Mouse (Mus musculus) hindbrain, embryonic 14.5 days (tissue): ENCODE measurements at regions not wholly inside any gene's neighbourhood (a gene's known extent, or its start where the extent isn't known, plus 50 kb on each side); places are given as distances from the start of the nearest gene placed in this dataset.

Experiments
- ATAC-seq: fragments of 200-750 bp; cut with Nextera tagmentation; 2 replicates; pipeline ENCODE4 v1.8.0; 2017; ENCODE audit warnings: moderate number of reproducible peaks, mild to moderate bottlenecking, moderate TSS enrichment, moderate library complexity; ENCODE audit not compliant: low FRiP score
- DNase-seq: peaks from one replicate; pipeline ENCODE4 v3.0.0-alpha.2; 2015; ENCODE audit warnings: low spot score
- H3K27ac ChIP-seq: fragments of 300-500 bp; sonication (generic); 2 replicates; pipeline ENCODE4 v1.5.1; 2014; ENCODE audit warnings: mild to moderate bottlenecking, moderate library complexity
- H3K27me3 ChIP-seq: fragments of 300-500 bp; sonication (generic); 2 replicates; pipeline ENCODE4 v1.6.1; 2014; ENCODE audit warnings: mild to moderate bottlenecking, low read length, mixed read lengths; ENCODE audit not compliant: control insufficient read depth, insufficient read depth
- H3K36me3 ChIP-seq: fragments of 300-500 bp; sonication (generic); replicated peaks from 2 replicates; pipeline ENCODE4 v1.6.1; 2014; ENCODE audit not compliant: control insufficient read depth, insufficient read depth
- H3K4me1 ChIP-seq: fragments of 300-500 bp; sonication (generic); replicated peaks from 2 replicates; pipeline ENCODE4 v1.6.1; 2014; ENCODE audit warnings: antibody characterized with exemption, low read length, mixed read lengths; ENCODE audit not compliant: control insufficient read depth, insufficient read depth
- H3K4me2 ChIP-seq: fragments of 300-500 bp; sonication (generic); replicated peaks from 2 replicates; pipeline ENCODE4 v1.6.1; 2014; ENCODE audit warnings: mild to moderate bottlenecking, moderate library complexity
- H3K4me3 ChIP-seq: fragments of 300-500 bp; sonication (generic); replicated peaks from 2 replicates; pipeline ENCODE4 v1.5.1; 2014; ENCODE audit warnings: mild to moderate bottlenecking, low read length
- H3K9ac ChIP-seq: fragments of 300-500 bp; sonication (generic); 2 replicates; pipeline ENCODE4 v1.6.1; 2014
- H3K9me3 ChIP-seq: fragments of 300-500 bp; sonication (generic); 2 replicates; pipeline ENCODE4 v1.6.1; 2016; ENCODE audit warnings: low read length; ENCODE audit not compliant: control insufficient read depth
- WGBS: fragments of 180-500 bp; shearing (Covaris S2); extraction: QIAGEN DNeasy Blood & Tissue Kit; methylation state at CpG from one replicate; pipeline ENCODE4 v1.1.7; 2014; 5-methylcytosine and 5-hydroxymethylcytosine counted together

GRCm38 (mm10) chr16:93448124-93448523 lies 155.7 kb downstream of the Setd4 start:
- Histone ChIP-seq H3K4me2 (no peak overlapping the region), H3K27ac (no peak overlapping the region), H3K9ac (no peak overlapping the region), H3K4me1 (no peaks in the 10 kb centered on the region), H3K27me3 (0 out of 2 replicates have a peak, but pooled peaks cover 11% of the 10 kb centered on the region), H3K9me3 (no peaks in the 10 kb centered on the region), H3K4me3 (no peak overlapping the region), H3K36me3 (no peaks in the 10 kb centered on the region)
- no peak for ATAC-seq
- no peak for DNase-seq
- 86% methylated on average over 10 of the region's 10 CpGs for WGBS

GRCm38 (mm10) chr16:93446970-93447369 lies 156.9 kb downstream of the Setd4 start:
- H3K36me3 ChIP-seq: no peaks in the 10 kb centered on the region
- H3K4me2 ChIP-seq: no peak overlapping the region
- no peak for ATAC-seq
- no peaks in the 10 kb centered on the region for H3K9me3 ChIP-seq
- no peak overlapping the region for H3K9ac ChIP-seq
- 93% methylated on average over 5 of the region's 5 CpGs for WGBS
- no peak overlapping the region for H3K4me3 ChIP-seq
- H3K27me3 ChIP-seq: 0 out of 2 replicates have a peak, but pooled peaks cover 4% of the 10 kb centered on the region
- H3K4me1 ChIP-seq: no peaks in the 10 kb centered on the region
- DNase-seq: no peak
- H3K27ac ChIP-seq: no peak overlapping the region

- Histone ChIP-seq H3K27me3 (0 out of 2 replicates have a peak, but pooled peaks cover 8% of the 10 kb centered on the region), H3K9me3 (no peaks in the 10 kb centered on the region), H3K4me1 (no peaks in the 10 kb centered on the region), H3K9ac (no peak overlapping the region), H3K27ac (no peak overlapping the region), H3K4me3 (no peak overlapping the region), H3K36me3 (no peaks in the 10 kb centered on the region), H3K4me2 (no peak overlapping the region)
- no peak for ATAC-seq
- no peak for DNase-seq
- WGBS: 83% methylated on average over 13 of the region's 13 CpGs
Measured at GRCm38 (mm10) chr16:93446206-93446605, 157.7 kb downstream of the Setd4 start.

GRCm38 (mm10) chr16:93442837-93443236 lies 161.0 kb downstream of the Setd4 start:
- no peaks in the 10 kb centered on the region for H3K36me3 ChIP-seq
- H3K27ac ChIP-seq: no peak overlapping the region

GRCm38 (mm10) chr16:93437608-93438425 lies 166.0 kb downstream of the Setd4 start:
- 19% methylated on average over 14 of the region's 14 CpGs for WGBS
- H3K4me2 ChIP-seq: peak overlapping the region; percentile 11; the same call in 1 of the 2 replicates
- peaks cover 5% of the 10 kb centered on the region for H3K4me1 ChIP-seq
- ATAC-seq (no peak), DNase-seq (no peak)
- H3K4me3 ChIP-seq: no peak overlapping the region
- H3K27ac ChIP-seq: no peak overlapping the region
- H3K9me3 ChIP-seq: no peaks in the 10 kb centered on the region
- H3K36me3 ChIP-seq: no peaks in the 10 kb centered on the region
- 0 out of 2 replicates have a peak, but pooled peaks cover 9% of the 10 kb centered on the region for H3K27me3 ChIP-seq
- H3K9ac ChIP-seq: no peak overlapping the region

More at GRCm38 (mm10) chr16:93442837-93443236, 161.0 kb downstream of the Setd4 start:
- H3K9ac ChIP-seq: no peak overlapping the region
- H3K4me3 ChIP-seq: no peak overlapping the region
- ATAC-seq (no peak), DNase-seq (no peak)
- 37% methylated on average over 11 of the region's 11 CpGs for WGBS
- no peaks in the 10 kb centered on the region for H3K9me3 ChIP-seq
- no peak overlapping the region for H3K4me2 ChIP-seq
- H3K4me1 ChIP-seq: peaks cover 5% of the 10 kb centered on the region
- 0 out of 2 replicates have a peak, but pooled peaks cover 4% of the 10 kb centered on the region for H3K27me3 ChIP-seq

GRCm38 (mm10) chr16:93436732-93437131 lies 167.1 kb downstream of the Setd4 start:
- WGBS: 54% methylated on average over 3 of the region's 3 CpGs
- no peak overlapping the region for H3K4me2 ChIP-seq
- ATAC-seq: no peak
- no peaks in the 10 kb centered on the region for H3K36me3 ChIP-seq
- H3K4me3 ChIP-seq: no peak overlapping the region
- H3K4me1 ChIP-seq: peaks cover 5% of the 10 kb centered on the region
- no peak for DNase-seq
- H3K9me3 ChIP-seq: no peaks in the 10 kb centered on the region
- H3K9ac ChIP-seq: no peak overlapping the region
- no peak overlapping the region for H3K27ac ChIP-seq
- H3K27me3 ChIP-seq: 0 out of 2 replicates have a peak, but pooled peaks cover 6% of the 10 kb centered on the region

GRCm38 (mm10) chr16:93431316-93431715 lies 172.5 kb downstream of the Setd4 start:
- H3K9me3 ChIP-seq: no peaks in the 10 kb centered on the region
- H3K4me2 ChIP-seq: no peak overlapping the region
- no peak overlapping the region for H3K9ac ChIP-seq
- WGBS: 85% methylated on average over 5 of the region's 5 CpGs
- H3K36me3 ChIP-seq: no peaks in the 10 kb centered on the region
- H3K27me3 ChIP-seq: 0 out of 2 replicates have a peak, but pooled peaks cover 2% of the 10 kb centered on the region
- no peak overlapping the region for H3K27ac ChIP-seq
- no peak overlapping the region for H3K4me3 ChIP-seq
- no peak for DNase-seq
- ATAC-seq: no peak
- no peaks in the 10 kb centered on the region for H3K4me1 ChIP-seq

GRCm38 (mm10) chr16:93429324-93429781 lies 174.5 kb downstream of the Setd4 start:
- Histone ChIP-seq H3K27me3 (no peaks in the 10 kb centered on the region), H3K9me3 (no peaks in the 10 kb centered on the region), H3K27ac (no peak overlapping the region), H3K4me1 (no peaks in the 10 kb centered on the region), H3K4me3 (no peak overlapping the region), H3K36me3 (no peaks in the 10 kb centered on the region), H3K9ac (no peak overlapping the region), H3K4me2 (no peak overlapping the region)
- WGBS: 79% methylated on average over 8 of the region's 8 CpGs
- ATAC-seq (no peak), DNase-seq (no peak)

- Histone ChIP-seq H3K27me3 (no peaks in the 10 kb centered on the region), H3K9ac (no peak overlapping the region), H3K4me1 (peaks cover 10% of the 10 kb centered on the region; the same call in 1 of the 2 replicates), H3K27ac (no peak overlapping the region), H3K4me2 (no peak overlapping the region), H3K9me3 (no peaks in the 10 kb centered on the region), H3K36me3 (no peaks in the 10 kb centered on the region), H3K4me3 (no peak overlapping the region)
- ATAC-seq: no peak
- 86% methylated on average over 4 of the region's 4 CpGs for WGBS
- DNase-seq: no peak
Measured at GRCm38 (mm10) chr16:93427264-93427663, 176.6 kb downstream of the Setd4 start.
